Mouse (Mus musculus): ENCODE measurements around the gene Scn7a. TPM values are rescaled to one million over a fixed set of nuclear protein-coding genes. Genes with fewer than 3 reads are reported as not detected.

Scn7a gene
- polyA plus RNA-seq (2014; fragmentation: Illumina TruSeq; extraction: RNeasy Lipid Tissue Mini Kit (QIAGEN cat#74804); ENCODE audit: low read depth, low replicate concordance), result 34.4 TPM

GRCm38 (mm10) chr2:66784765-66785164, at the start of gene Scn7a:
Scn7a (minus strand) TSS chr2:66784914.

GRCm38 (mm10) chr2:66634580-66635359, 149.9 kb downstream of the Scn7a start, which contains the start of gene Scn9a:
Scn9a (minus strand) TSS chr2:66634962.

Other genes with a start within 250 kb of the Scn7a start
- 1.2 TPM for gene Scn9a, start 150.0 kb downstream of the Scn7a start, polyA plus RNA-seq (2014; fragmentation: Illumina TruSeq; extraction: RNeasy Lipid Tissue Mini Kit (QIAGEN cat#74804); ENCODE audit: low read depth, low replicate concordance)